Mouse (Mus musculus): ENCODE measurements at regions not wholly inside any gene's neighbourhood (a gene's known extent, or its start where the extent isn't known, plus 50 kb on each side); places are given as distances from the start of the nearest gene placed in this dataset.

DNA sequence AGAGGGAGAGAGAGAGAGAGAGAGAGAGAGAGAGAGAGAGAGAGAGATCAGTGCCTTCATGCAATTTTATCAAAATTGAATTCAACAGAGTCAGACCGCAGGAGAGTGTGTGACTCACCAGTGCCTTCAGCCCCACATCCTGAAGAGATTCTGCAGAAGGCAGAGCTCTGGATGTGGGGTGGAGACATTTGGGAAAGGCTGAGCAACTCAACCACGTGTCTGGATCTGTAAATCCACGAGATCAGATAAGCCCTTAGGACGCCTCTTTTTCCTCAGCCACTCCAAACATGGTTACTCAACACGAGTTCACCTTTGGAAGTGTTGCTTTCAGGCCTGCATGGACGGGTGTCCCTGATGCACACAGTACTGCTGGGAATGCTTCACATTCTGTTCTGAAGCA lies 81.4 kb upstream of the Ednra start:
- Histone ChIP-seq H3K4me2 (ENCODE audit: low read depth, low read length) (no peak overlapping the region), H3K9ac (replicated peaks; ENCODE audit: low read length) (no peak overlapping the region), H3K36me3 (replicated peaks; ENCODE audit: control insufficient read depth, insufficient read depth, low read depth, low read length) (no peaks in the 10 kb centered on the region), H3K27me3 (ENCODE audit: control insufficient read depth, insufficient read depth, low read length) (no peaks in the 10 kb centered on the region), H3K9me3 (replicated peaks; ENCODE audit: control insufficient read depth, low read length) (no peaks in the 10 kb centered on the region), H3K4me3 (ENCODE audit: low read depth, low read length) (no peak overlapping the region), H3K27ac (replicated peaks; ENCODE audit: low read depth, low read length) (no peak overlapping the region), H3K4me1 (ENCODE audit: control insufficient read depth, insufficient read depth, low read length) (no peaks in the 10 kb centered on the region)
- 77% methylated on average over 6 of the region's 6 CpGs for WGBS
- ATAC-seq (replicated peaks; ENCODE audit: insufficient number of reproducible peaks, low FRiP score, low TSS enrichment, low read depth) (no peak), DNase-seq (ENCODE audit: low spot score) (no peak)

DNA sequence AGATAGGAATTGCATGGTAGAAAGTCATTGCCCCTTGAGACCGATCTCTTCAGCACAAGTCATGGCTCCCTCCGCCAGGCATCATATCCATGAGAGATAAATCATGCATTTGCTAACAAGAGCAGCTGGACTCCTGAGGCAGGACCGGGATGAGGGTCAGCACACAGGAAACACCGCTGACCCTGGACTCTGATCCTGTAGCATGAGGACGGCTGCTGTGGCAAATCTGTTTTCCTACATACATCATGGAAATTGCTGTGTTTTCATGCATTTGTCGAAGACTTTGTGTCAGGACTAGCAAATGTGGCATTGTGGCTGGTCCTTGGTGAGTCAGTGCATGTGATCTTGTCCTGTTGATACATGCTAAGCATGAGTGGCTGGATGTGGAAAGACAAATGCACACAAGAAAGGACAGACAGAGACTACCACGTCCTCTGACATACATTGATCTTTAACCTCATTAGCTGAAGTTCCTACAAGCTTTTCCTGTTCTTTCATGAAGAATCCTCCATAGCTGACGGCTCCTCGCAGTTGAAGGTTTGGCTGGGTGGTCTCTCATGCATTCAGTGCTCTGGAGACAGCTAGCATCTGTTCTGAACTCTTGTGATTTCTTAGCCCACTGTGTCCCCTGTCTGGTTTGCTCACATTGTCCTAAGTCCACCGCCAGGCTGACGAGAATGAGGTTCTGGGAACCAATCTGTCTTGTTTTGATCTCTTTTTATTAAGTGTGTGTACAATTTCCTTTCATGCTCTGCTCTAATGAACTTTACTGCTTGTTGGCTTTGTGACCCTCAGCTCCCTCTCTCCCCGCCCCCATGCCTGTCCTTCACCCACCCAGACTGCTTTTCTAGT lies 90.8 kb upstream of the Ednra start:
- no peaks in the 10 kb centered on the region for H3K9me3 ChIP-seq (replicated peaks; ENCODE audit: control insufficient read depth, low read length)
- ATAC-seq (replicated peaks; ENCODE audit: insufficient number of reproducible peaks, low FRiP score, low TSS enrichment, low read depth) (no peak), DNase-seq (ENCODE audit: low spot score) (no peak)
- no peaks in the 10 kb centered on the region for H3K4me1 ChIP-seq (ENCODE audit: control insufficient read depth, insufficient read depth, low read length)
- H3K27ac ChIP-seq (replicated peaks; ENCODE audit: low read depth, low read length), result no peak overlapping the region
- H3K27me3 ChIP-seq (ENCODE audit: control insufficient read depth, insufficient read depth, low read length), result no peaks in the 10 kb centered on the region
- H3K4me2 ChIP-seq (ENCODE audit: low read depth, low read length), result no peak overlapping the region
- no peak overlapping the region for H3K9ac ChIP-seq (replicated peaks; ENCODE audit: low read length)
- no peaks in the 10 kb centered on the region for H3K36me3 ChIP-seq (replicated peaks; ENCODE audit: control insufficient read depth, insufficient read depth, low read depth, low read length)
- no peak overlapping the region for H3K4me3 ChIP-seq (ENCODE audit: low read depth, low read length)
- WGBS, result 47% methylated on average over 12 of the region's 12 CpGs

DNA sequence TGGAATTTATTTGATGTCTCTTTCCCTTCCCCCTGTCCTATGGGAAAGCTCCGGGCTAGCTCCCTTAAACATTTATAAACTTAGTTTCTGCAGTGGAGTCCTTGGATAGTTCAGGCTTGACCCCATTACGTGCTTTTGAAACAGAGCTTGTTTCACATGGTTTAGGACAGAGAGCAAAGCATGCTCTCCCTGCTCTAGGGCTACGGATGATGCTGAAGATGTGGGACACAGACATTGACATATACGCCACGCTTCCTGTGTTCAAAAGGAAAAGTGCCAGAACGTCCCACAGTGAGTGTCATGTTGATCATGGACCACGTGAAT lies 91.3 kb upstream of the Ednra start:
- Histone ChIP-seq H3K4me1 (ENCODE audit: control insufficient read depth, insufficient read depth, low read length) (no peaks in the 10 kb centered on the region), H3K27ac (replicated peaks; ENCODE audit: low read depth, low read length) (no peak overlapping the region), H3K36me3 (replicated peaks; ENCODE audit: control insufficient read depth, insufficient read depth, low read depth, low read length) (no peaks in the 10 kb centered on the region), H3K27me3 (ENCODE audit: control insufficient read depth, insufficient read depth, low read length) (no peaks in the 10 kb centered on the region), H3K9me3 (replicated peaks; ENCODE audit: control insufficient read depth, low read length) (no peaks in the 10 kb centered on the region), H3K9ac (replicated peaks; ENCODE audit: low read length) (no peak overlapping the region), H3K4me3 (ENCODE audit: low read depth, low read length) (no peak overlapping the region), H3K4me2 (ENCODE audit: low read depth, low read length) (no peak overlapping the region)
- WGBS, result 54% methylated on average over 7 of the region's 7 CpGs
- ATAC-seq (replicated peaks; ENCODE audit: insufficient number of reproducible peaks, low FRiP score, low TSS enrichment, low read depth) (no peak), DNase-seq (ENCODE audit: low spot score) (no peak)

DNA sequence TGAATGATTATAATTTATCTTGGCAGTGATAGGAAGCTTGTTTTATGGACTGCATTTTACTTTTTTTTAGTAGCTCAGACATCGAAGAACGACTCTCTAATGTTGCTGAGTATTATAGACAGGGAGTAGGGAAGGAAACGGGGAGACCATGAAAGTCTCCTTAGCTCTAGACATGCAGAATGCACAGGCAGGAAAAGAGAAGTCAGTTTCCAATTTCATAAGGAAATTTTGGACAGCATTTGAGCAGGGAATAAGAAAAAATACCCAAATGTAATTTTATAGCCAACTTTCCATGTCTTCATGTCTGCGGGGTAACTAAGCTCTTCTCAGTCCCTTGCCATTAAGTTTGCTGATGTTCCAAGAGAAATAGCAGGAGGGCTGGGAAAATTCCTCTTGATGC lies 92.0 kb upstream of the Ednra start:
- H3K4me3 ChIP-seq (ENCODE audit: low read depth, low read length), result no peak overlapping the region
- H3K9me3 ChIP-seq (replicated peaks; ENCODE audit: control insufficient read depth, low read length), result no peaks in the 10 kb centered on the region
- no peaks in the 10 kb centered on the region for H3K4me1 ChIP-seq (ENCODE audit: control insufficient read depth, insufficient read depth, low read length)
- no peak overlapping the region for H3K27ac ChIP-seq (replicated peaks; ENCODE audit: low read depth, low read length)
- 83% methylated on average over 4 of the region's 4 CpGs for WGBS
- DNase-seq (ENCODE audit: low spot score) (no peak), ATAC-seq (replicated peaks; ENCODE audit: insufficient number of reproducible peaks, low FRiP score, low TSS enrichment, low read depth) (no peak)
- no peak overlapping the region for H3K4me2 ChIP-seq (ENCODE audit: low read depth, low read length)
- no peaks in the 10 kb centered on the region for H3K36me3 ChIP-seq (replicated peaks; ENCODE audit: control insufficient read depth, insufficient read depth, low read depth, low read length)
- no peak overlapping the region for H3K9ac ChIP-seq (replicated peaks; ENCODE audit: low read length)
- no peaks in the 10 kb centered on the region for H3K27me3 ChIP-seq (ENCODE audit: control insufficient read depth, insufficient read depth, low read length)

GRCm38 (mm10) chr8:77825786-77826185 lies 101.5 kb upstream of the Ednra start:
- DNase-seq (ENCODE audit: low spot score), result no peak
- no peaks in the 10 kb centered on the region for H3K36me3 ChIP-seq (replicated peaks; ENCODE audit: control insufficient read depth, insufficient read depth, low read depth, low read length)
- ATAC-seq (replicated peaks; ENCODE audit: insufficient number of reproducible peaks, low FRiP score, low TSS enrichment, low read depth), result no peak
- no peak overlapping the region for H3K4me2 ChIP-seq (ENCODE audit: low read depth, low read length)
- no peak overlapping the region for H3K9ac ChIP-seq (replicated peaks; ENCODE audit: low read length)
- peaks cover 3% of the 10 kb centered on the region for H3K4me1 ChIP-seq (ENCODE audit: control insufficient read depth, insufficient read depth, low read length)
- no peaks in the 10 kb centered on the region for H3K27me3 ChIP-seq (ENCODE audit: control insufficient read depth, insufficient read depth, low read length)
- no peak overlapping the region for H3K4me3 ChIP-seq (ENCODE audit: low read depth, low read length)
- WGBS, result 69% methylated on average over 1 of the region's 1 CpGs
- H3K9me3 ChIP-seq (replicated peaks; ENCODE audit: control insufficient read depth, low read length), result no peaks in the 10 kb centered on the region
- no peak overlapping the region for H3K27ac ChIP-seq (replicated peaks; ENCODE audit: low read depth, low read length)

- no peak for ATAC-seq (replicated peaks; ENCODE audit: insufficient number of reproducible peaks, low FRiP score, low TSS enrichment, low read depth)
- Histone ChIP-seq H3K4me2 (ENCODE audit: low read depth, low read length) (no peak overlapping the region), H3K36me3 (replicated peaks; ENCODE audit: control insufficient read depth, insufficient read depth, low read depth, low read length) (no peaks in the 10 kb centered on the region), H3K4me3 (ENCODE audit: low read depth, low read length) (no peak overlapping the region), H3K27me3 (ENCODE audit: control insufficient read depth, insufficient read depth, low read length) (no peaks in the 10 kb centered on the region), H3K4me1 (ENCODE audit: control insufficient read depth, insufficient read depth, low read length) (peaks cover 3% of the 10 kb centered on the region), H3K9ac (replicated peaks; ENCODE audit: low read length) (no peak overlapping the region), H3K27ac (replicated peaks; ENCODE audit: low read depth, low read length) (no peak overlapping the region), H3K9me3 (replicated peaks; ENCODE audit: control insufficient read depth, low read length) (no peaks in the 10 kb centered on the region)
- 61% methylated on average over 2 of the region's 2 CpGs for WGBS
- DNase-seq (ENCODE audit: low spot score), result no peak
Measured at GRCm38 (mm10) chr8:77826255-77826654, 102.0 kb upstream of the Ednra start.

GRCm38 (mm10) chr8:77828079-77828478 lies 103.8 kb upstream of the Ednra start:
- Histone ChIP-seq H3K4me2 (ENCODE audit: low read depth, low read length) (no peak overlapping the region), H3K9me3 (replicated peaks; ENCODE audit: control insufficient read depth, low read length) (no peaks in the 10 kb centered on the region), H3K4me1 (ENCODE audit: control insufficient read depth, insufficient read depth, low read length) (peaks cover 3% of the 10 kb centered on the region), H3K4me3 (ENCODE audit: low read depth, low read length) (no peak overlapping the region), H3K9ac (replicated peaks; ENCODE audit: low read length) (no peak overlapping the region), H3K27me3 (ENCODE audit: control insufficient read depth, insufficient read depth, low read length) (no peaks in the 10 kb centered on the region), H3K27ac (replicated peaks; ENCODE audit: low read depth, low read length) (peak overlapping the region; percentile 59), H3K36me3 (replicated peaks; ENCODE audit: control insufficient read depth, insufficient read depth, low read depth, low read length) (no peaks in the 10 kb centered on the region)
- 0 out of 2 replicates have a peak, but pooled peaks have one; percentile 16 for ATAC-seq (replicated peaks; ENCODE audit: insufficient number of reproducible peaks, low FRiP score, low TSS enrichment, low read depth)
- peak; percentile 48 for DNase-seq (ENCODE audit: low spot score)
- 21% methylated on average over 7 of the region's 7 CpGs for WGBS

DNA sequence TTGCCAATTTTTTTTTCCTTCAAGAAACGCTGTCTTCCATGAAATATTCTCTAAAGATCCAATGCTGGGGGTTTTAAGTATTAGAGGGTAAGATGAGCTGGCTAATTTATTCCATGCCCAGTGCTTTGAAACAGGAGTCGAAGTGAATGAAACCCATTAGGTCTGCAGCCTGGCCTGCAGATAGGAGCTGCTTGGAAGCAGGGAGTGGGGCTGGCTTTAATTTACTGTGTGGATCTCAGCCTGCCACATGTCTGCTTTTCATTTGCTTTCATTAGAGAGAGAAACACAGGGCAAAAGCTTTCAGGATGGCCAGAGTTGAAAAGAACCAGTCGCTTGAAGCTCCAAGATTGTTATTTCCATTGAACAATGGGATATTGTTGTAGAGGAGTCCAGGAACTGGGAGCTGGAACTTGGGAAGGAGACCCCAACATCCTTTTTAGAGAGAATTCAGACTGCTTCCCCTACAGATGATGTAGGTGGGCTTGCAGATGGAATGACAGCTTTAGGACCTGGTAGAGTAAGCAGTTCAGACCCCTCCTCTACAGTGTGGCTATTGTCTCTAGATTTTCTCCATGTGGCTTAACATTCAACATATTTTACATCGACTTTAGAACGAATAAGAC lies 105.0 kb upstream of the Ednra start:
- Histone ChIP-seq H3K4me2 (ENCODE audit: low read depth, low read length) (no peak overlapping the region), H3K4me1 (ENCODE audit: control insufficient read depth, insufficient read depth, low read length) (peaks cover 3% of the 10 kb centered on the region), H3K9ac (replicated peaks; ENCODE audit: low read length) (no peak overlapping the region), H3K9me3 (replicated peaks; ENCODE audit: control insufficient read depth, low read length) (no peaks in the 10 kb centered on the region), H3K36me3 (replicated peaks; ENCODE audit: control insufficient read depth, insufficient read depth, low read depth, low read length) (no peaks in the 10 kb centered on the region), H3K27ac (replicated peaks; ENCODE audit: low read depth, low read length) (peak overlapping the region; percentile 84), H3K27me3 (ENCODE audit: control insufficient read depth, insufficient read depth, low read length) (no peaks in the 10 kb centered on the region), H3K4me3 (ENCODE audit: low read depth, low read length) (no peak overlapping the region)
- peak; percentile 74 for ATAC-seq (replicated peaks; ENCODE audit: insufficient number of reproducible peaks, low FRiP score, low TSS enrichment, low read depth)
- DNase-seq (ENCODE audit: low spot score), result peak; percentile 96
- WGBS, result 16% methylated on average over 5 of the region's 5 CpGs
